Mouse (Mus musculus) mesoderm, embryonic 11.5 days (tissue): ENCODE results near the gene Cetn4.

Source experiments
- DNase-seq: peaks from one replicate; pipeline ENCODE4 v3.0.0-alpha.2; 2012; ENCODE audit warnings: low read depth, low spot score

Gene Cetn4

GRCm38 (mm10) chr3:37312370-37312941, at the start of gene Cetn4, which contains the start of gene Bbs12:
Gene Cetn4, minus strand, starts transcription at chr3:37312708.
Gene Bbs12, plus strand, starts transcription at chr3:37312554.
- DNase-seq = peak; percentile 97

DNA sequence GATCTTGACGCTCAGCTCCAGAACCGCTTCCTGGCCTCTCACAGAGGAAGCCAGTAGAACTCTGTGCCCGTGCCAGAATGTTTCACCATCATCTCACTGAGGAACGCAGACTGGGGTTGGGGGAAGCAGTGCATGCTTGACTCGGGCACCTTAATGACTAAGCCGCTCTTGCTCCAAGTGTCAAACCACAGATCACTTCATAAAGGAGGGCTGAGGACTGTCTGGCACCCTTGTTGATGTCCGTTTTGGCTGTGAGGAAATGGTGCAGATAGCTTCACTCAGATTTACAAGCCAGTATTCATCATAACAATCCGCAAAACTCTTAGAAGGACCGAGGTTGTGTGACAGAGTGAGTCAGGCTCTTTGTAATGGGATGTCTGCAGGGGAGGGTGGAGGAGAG, 48.2 kb upstream of the Cetn4 start:
- no peak for DNase-seq

DNA sequence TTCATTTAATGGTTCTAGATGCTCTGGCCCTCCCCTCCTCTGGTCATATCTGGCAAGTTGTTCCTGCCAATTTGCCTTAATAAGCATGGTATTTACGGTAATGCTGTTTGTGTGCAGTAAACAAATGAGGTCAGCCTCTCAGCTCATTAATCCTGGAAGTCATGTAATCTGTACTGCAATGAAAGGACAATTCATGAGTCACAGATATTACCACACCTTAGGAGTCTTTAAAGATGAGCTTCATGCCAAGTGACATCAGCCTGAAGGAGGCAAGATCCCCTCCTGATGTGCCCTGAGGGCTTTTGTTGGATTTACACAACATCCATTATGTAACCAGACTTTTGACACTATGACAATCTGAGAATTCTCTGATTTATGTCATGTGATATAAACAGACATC, 42.2 kb upstream of the Cetn4 start:
- DNase-seq = no peak

DNA sequence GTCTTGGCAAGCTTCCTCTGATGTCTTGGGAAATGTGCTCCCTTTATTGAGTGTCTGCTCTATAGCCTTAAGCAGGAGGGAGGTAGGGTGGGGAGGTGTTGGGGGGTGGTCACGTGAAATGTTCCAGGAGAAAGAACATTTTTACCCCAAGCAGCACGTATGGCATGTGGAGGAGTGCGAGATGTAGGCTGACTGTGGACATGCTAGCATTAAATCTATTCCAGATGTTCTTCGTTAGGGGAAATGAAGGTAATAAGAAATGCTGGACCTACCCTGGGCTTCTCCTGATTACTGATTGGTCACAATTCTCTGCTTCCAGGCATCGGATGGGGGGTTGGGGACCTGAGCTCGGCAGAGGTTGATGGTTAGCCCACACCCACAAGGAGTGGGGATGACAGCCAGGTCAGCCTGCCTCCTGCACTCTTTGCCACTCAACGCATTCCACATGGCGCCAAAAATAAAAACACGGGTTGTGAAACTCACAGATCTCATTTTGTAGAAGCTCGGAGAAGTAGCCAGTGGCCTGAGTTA, 41.5 kb upstream of the Cetn4 start:
- DNase-seq = no peak

- DNase-seq = no peak
These were observed 37.9 kb upstream of the Cetn4 start for GRCm38 (mm10) chr3:37350386-37350785.

- DNase-seq = no peak
These were observed 36.6 kb upstream of the Cetn4 start for GRCm38 (mm10) chr3:37349166-37349548.

GRCm38 (mm10) chr3:37348221-37349165, 36.0 kb upstream of the Cetn4 start, which contains the start of gene Fgf2:
Gene Fgf2, plus strand, starts transcription at chr3:37348346.
- DNase-seq = no peak

GRCm38 (mm10) chr3:37347671-37348070, 35.2 kb upstream of the Cetn4 start:
- no peak for DNase-seq

GRCm38 (mm10) chr3:37342811-37343210, 30.3 kb upstream of the Cetn4 start:
- DNase-seq = no peak

GRCm38 (mm10) chr3:37341110-37341509, 28.6 kb upstream of the Cetn4 start:
- no peak for DNase-seq

DNA sequence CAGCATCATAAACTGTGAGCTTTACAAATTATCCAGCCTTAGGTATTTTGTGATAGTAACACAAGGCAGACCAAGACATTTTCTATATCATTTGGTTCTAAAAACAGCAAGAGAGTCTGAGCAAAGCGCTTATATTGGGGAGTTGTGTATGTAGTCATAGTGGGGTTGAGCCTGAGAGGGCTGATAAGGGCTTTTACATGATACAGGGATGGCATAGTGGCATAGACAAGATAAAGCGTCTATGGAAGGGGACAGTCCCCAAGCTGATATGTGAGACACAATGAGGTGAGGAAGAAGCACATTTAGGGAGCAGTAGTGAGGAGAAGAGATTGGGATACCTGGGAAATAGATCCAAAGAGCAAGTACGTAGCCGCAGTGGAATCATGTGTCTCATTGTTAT, 21.5 kb upstream of the Cetn4 start:
- no peak for DNase-seq

DNA sequence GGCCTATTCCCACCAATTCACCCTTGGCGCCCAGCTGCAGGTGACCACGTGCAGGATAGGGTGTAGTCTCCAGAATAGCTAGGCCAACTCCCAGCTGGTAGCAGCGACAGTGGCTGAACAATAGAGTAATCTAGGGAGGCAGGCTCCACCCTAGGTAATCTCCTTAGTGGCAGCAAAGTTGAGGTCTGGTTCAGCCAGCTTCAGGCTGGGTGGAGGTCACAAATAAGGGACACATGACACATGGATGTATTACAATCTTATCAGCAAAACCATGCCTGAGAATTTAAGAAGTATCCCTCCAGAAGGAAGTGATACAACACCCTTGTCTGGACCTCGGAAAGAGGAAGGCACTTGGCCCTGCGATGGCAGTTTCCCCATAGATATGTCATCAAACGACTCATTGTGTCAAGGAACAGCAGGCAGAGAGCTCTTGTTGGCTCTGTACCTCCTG, 19.5 kb upstream of the Cetn4 start:
- DNase-seq = no peak

- no peak for DNase-seq
These were observed 17.5 kb upstream of the Cetn4 start for GRCm38 (mm10) chr3:37329963-37330362.

- DNase-seq = no peak
These were observed 16.0 kb upstream of the Cetn4 start for GRCm38 (mm10) chr3:37328489-37328888.

DNA sequence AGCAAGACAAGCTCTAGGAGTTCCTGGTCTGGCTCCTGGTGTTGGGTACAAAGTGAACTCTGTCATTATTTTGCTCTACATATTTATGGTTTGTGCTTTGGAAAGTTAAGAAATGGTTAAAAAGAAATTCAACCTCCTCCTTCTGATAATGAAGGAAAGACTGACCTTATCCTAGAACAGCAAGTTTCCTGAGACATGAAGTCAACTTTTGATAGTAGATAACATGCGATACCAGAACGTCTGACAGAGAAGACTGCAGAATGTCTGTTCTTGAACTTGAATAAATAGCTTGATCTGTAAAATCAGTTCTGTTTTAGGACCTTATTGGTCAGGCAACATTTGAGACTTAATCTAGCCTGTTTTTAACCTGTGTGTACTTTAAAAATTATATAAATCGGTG, 14.1 kb upstream of the Cetn4 start:
- DNase-seq = no peak

GRCm38 (mm10) chr3:37325317-37326112, 13.0 kb upstream of the Cetn4 start:
- DNase-seq = no peak

DNA sequence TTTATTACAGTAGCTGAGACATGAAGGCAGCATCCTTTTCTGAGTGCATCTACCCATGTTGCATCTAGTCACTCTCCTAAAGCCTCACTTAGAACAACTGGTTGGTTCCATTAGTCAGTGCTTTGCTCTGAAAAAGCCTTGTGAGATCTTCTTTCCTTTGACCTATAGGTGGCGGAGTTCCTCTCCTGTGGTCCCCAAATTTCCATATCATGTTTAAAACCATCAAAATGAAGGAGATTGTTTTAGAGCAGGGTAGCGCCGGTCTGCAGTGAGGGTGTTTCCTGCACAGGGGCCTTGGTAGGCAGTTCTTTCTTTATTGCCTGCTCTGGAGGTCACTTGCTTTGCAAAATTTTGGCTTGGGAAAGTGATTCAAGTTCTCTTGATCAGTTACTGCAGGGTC, 11.8 kb upstream of the Cetn4 start:
- DNase-seq = no peak

GRCm38 (mm10) chr3:37316233-37316632, 3.7 kb upstream of the Cetn4 start:
- DNase-seq = no peak

- DNase-seq = no peak
These were observed 863 bp upstream of the Cetn4 start for GRCm38 (mm10) chr3:37313371-37313770.

DNA sequence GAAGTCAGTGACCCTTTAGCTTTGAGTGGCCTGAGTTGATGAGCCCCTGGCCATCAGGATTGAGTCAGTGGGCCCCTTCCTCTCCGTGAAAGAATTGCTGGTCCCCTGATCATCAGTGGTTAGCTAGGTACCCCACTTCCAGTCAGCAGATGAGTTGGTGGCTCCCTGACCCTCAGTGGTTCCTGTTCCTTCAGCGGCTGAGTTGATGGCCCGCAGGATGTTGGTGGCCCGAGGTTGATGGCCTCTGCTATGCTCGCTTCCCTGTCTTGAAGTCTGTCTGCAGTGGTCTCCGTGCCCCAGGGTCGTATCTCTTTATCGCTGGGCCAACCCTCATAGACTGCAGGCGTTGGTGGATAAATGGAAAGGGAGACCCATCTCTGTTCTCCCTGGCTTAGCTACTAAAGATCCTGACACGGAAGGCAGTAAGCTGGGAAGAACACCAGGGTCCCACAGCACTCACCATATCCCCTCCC, 575 bp downstream of the Cetn4 start:
- no peak for DNase-seq

- DNase-seq = no peak
These were observed 8.9 kb downstream of the Cetn4 start for GRCm38 (mm10) chr3:37303392-37304139.
